Mouse (Mus musculus): ENCODE measurements around the gene Hmg20a. TPM values are rescaled to one million over a fixed set of nuclear protein-coding genes. Genes with fewer than 3 reads are reported as not detected.

Hmg20a gene
- total RNA-seq (2014; rRNA removed), result 6.6 and 8.3 TPM in 2 replicates
- polyA plus RNA-seq (2012; rRNA removed), result 6.0 and 6.8 TPM in 2 replicates

DNA sequence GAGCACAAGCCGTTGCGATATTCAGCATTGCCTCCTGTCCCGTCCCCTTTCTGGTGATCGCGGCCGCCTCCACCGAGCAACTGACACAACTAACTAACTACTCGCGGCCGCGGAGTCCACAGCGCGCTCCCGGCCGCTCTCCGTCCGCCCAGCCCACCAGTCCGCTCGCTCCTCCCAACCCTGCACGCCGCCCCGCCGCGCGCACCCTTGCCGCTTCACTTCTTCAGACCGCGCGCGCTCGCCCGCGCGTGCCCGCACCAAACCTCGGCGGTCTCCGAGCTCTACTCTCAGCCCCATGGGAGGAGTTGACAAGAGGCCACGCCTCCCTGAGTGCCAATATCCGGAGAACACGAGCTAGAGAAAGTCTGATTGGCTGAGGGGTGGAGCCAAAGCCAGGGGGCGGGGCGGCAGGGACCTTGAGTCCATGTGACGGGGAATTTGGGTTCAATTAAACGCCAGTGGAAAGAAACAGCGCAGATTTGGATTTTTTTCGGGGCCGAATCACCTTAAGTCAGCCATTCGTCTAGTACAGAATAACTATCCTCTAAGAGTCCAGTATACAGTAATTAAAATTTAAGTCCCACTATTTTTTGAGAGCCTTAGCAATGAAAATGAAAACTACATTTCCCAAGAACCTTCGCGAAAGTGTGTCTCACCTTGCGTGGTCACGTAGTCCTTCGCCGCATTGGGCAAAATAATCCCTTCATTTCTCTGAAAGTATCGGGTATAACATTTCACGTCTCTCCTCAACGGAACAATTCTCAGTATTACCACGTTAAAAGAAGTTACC is at the start of gene Hmg20a, which contains the start of gene Peak1:
Gene Hmg20a, plus strand, starts transcription at position 662 of the 790 bp plus-strand sequence.
Gene Peak1, minus strand, starts transcription at position 120 of the 790 bp plus-strand sequence.
- DNase-seq (ENCODE audit: extremely low read depth, low read depth, low spot score), result peak; percentile 96
- Histone ChIP-seq H3K4me1 (ENCODE audit: control insufficient read depth, insufficient read depth, low read length) (peaks cover 7% of the 10 kb centered on the region), H3K79me2 (ENCODE audit: control insufficient read depth, insufficient read depth, low read length) (peaks cover 12% of the 10 kb centered on the region; the same call in 1 of the 2 replicates), H3K36me3 (ENCODE audit: control insufficient read depth, insufficient read depth, low read length) (no peaks in the 10 kb centered on the region), H3K27ac (replicated peaks; ENCODE audit: insufficient read depth, low read depth, low read length) (peak within 1 kb of the TSS; percentile 79), H3K9ac (ENCODE audit: low read depth, low read length) (peak within 1 kb of the TSS; percentile 92), H3K4me3 (ENCODE audit: insufficient read depth, low read depth, low read length) (peak within 1 kb of the TSS; percentile 91), H3K27me3 (ENCODE audit: control insufficient read depth, insufficient read depth, low read length) (no peaks in the 10 kb centered on the region)
- TF ChIP-seq POLR2A (IDR thresholded peaks at IDR 0.05; ENCODE audit: extremely low read depth, insufficient read depth, low read length) (peak; percentile 87), CTCF (IDR thresholded peaks at IDR 0.05; ENCODE audit: low read depth, low read length) (no peak)
- under 1% methylated on average over 59 of the region's 59 CpGs for WGBS

DNA sequence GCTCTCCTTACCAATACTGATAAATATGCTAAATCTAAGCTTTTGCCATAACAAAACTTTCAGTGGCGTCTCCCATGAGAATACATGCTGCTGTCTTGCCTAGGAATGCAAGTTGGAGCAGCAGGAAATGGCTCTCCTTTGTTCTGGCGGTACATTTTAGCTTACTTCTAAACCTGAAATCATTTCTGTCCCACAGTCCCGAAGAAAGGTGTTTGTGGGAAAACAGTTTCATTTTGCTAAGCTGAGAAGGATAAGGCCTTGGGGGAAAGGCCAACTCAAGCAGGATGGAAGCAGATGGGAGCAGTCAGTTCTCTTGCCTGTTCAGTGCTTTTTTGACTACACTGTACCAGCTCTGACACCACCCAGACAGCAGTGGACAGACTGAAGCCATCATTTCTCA is 49.6 kb upstream of the Hmg20a start:
- Histone ChIP-seq H3K27ac (replicated peaks; ENCODE audit: insufficient read depth, low read depth, low read length) (no peak overlapping the region), H3K4me1 (ENCODE audit: control insufficient read depth, insufficient read depth, low read length) (peaks cover 3% of the 10 kb centered on the region), H3K79me2 (ENCODE audit: control insufficient read depth, insufficient read depth, low read length) (peaks cover 4% of the 10 kb centered on the region), H3K36me3 (ENCODE audit: control insufficient read depth, insufficient read depth, low read length) (no peaks in the 10 kb centered on the region), H3K27me3 (ENCODE audit: control insufficient read depth, insufficient read depth, low read length) (no peaks in the 10 kb centered on the region), H3K4me3 (ENCODE audit: insufficient read depth, low read depth, low read length) (no peak overlapping the region), H3K9ac (ENCODE audit: low read depth, low read length) (no peak overlapping the region)
- WGBS, result 73% methylated on average over 3 of the region's 3 CpGs
- TF ChIP-seq POLR2A (IDR thresholded peaks at IDR 0.05; ENCODE audit: extremely low read depth, insufficient read depth, low read length) (no peak), CTCF (IDR thresholded peaks at IDR 0.05; ENCODE audit: low read depth, low read length) (no peak)
- DNase-seq (ENCODE audit: extremely low read depth, low read depth, low spot score), result no peak

DNA sequence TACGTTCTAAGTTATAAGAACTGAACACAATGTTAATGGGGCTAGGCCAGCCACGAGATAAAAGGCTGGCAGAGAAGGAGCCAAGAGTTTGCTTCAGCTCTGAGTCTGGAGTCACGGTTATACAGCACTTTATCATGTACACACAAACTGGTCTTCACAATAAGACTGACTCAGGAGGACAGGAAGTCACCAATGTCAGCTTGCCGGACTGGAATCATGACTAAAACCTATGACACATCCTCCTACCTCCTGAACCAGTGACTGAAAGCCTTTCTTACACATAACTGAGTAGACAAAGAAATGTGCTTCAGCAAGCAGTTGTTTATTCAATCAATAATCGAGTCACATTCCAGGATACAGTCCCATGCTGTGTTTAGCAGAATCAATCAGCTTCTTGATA is 47.7 kb upstream of the Hmg20a start:
- WGBS, result 21% methylated on average over 5 of the region's 5 CpGs
- H3K4me1 ChIP-seq (ENCODE audit: control insufficient read depth, insufficient read depth, low read length), result peaks cover 3% of the 10 kb centered on the region
- no peak overlapping the region for H3K9ac ChIP-seq (ENCODE audit: low read depth, low read length)
- TF ChIP-seq CTCF (IDR thresholded peaks at IDR 0.05; ENCODE audit: low read depth, low read length), result no peak
- no peak for TF ChIP-seq POLR2A (IDR thresholded peaks at IDR 0.05; ENCODE audit: extremely low read depth, insufficient read depth, low read length)
- no peaks in the 10 kb centered on the region for H3K27me3 ChIP-seq (ENCODE audit: control insufficient read depth, insufficient read depth, low read length)
- DNase-seq (ENCODE audit: extremely low read depth, low read depth, low spot score), result peak; percentile 65
- H3K36me3 ChIP-seq (ENCODE audit: control insufficient read depth, insufficient read depth, low read length), result no peaks in the 10 kb centered on the region
- H3K27ac ChIP-seq (replicated peaks; ENCODE audit: insufficient read depth, low read depth, low read length), result no peak overlapping the region
- H3K4me3 ChIP-seq (ENCODE audit: insufficient read depth, low read depth, low read length), result no peak overlapping the region
- H3K79me2 ChIP-seq (ENCODE audit: control insufficient read depth, insufficient read depth, low read length), result peaks cover 9% of the 10 kb centered on the region

DNA sequence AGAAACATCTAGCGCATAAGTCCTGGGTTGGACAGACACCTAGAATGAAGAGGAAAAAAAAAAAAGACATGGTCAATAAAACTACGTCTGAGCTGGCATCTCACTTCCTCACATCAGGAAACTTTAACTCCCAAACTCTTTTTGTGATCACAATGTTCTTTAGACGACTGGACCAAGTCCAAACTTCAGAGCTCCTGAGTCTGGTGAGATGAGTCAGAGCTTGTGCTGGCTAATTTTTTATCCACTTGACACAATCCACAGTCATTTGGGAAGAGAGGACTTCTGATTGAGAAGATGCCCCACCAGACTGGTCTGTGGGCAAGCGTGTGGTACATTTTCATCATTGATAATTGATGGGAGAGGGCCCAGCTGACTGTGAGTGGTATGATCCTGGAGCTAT is 44.0 kb upstream of the Hmg20a start:
- peaks cover 12% of the 10 kb centered on the region; the same call in 1 of the 2 replicates for H3K79me2 ChIP-seq (ENCODE audit: control insufficient read depth, insufficient read depth, low read length)
- H3K36me3 ChIP-seq (ENCODE audit: control insufficient read depth, insufficient read depth, low read length), result no peaks in the 10 kb centered on the region
- H3K4me1 ChIP-seq (ENCODE audit: control insufficient read depth, insufficient read depth, low read length), result peaks cover 3% of the 10 kb centered on the region
- H3K4me3 ChIP-seq (ENCODE audit: insufficient read depth, low read depth, low read length), result no peak overlapping the region
- 45% methylated on average over 4 of the region's 4 CpGs for WGBS
- TF ChIP-seq POLR2A (IDR thresholded peaks at IDR 0.05; ENCODE audit: extremely low read depth, insufficient read depth, low read length) (no peak), CTCF (IDR thresholded peaks at IDR 0.05; ENCODE audit: low read depth, low read length) (no peak)
- no peaks in the 10 kb centered on the region for H3K27me3 ChIP-seq (ENCODE audit: control insufficient read depth, insufficient read depth, low read length)
- no peak overlapping the region for H3K27ac ChIP-seq (replicated peaks; ENCODE audit: insufficient read depth, low read depth, low read length)
- H3K9ac ChIP-seq (ENCODE audit: low read depth, low read length), result no peak overlapping the region
- peak; percentile 24 for DNase-seq (ENCODE audit: extremely low read depth, low read depth, low spot score)

DNA sequence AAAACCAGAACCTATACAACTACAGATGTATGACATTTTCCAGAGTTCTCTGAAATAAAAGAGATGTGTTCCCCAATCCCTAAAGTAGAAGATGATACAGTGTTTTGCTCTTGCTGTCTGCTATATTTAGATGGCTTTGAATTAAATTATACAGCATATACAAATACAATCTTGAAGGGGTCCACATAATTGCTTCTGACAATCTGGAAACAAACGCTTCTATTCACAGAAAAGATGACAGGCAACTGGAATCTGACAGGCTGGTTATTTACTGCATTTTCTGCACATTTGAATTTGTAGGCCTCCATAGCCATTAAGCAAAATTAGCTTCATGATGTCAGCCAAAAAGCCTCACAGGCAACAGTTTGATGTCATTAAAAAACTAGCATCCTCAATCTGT is 35.6 kb upstream of the Hmg20a start:
- 93% methylated on average over 1 of the region's 1 CpGs for WGBS

DNA sequence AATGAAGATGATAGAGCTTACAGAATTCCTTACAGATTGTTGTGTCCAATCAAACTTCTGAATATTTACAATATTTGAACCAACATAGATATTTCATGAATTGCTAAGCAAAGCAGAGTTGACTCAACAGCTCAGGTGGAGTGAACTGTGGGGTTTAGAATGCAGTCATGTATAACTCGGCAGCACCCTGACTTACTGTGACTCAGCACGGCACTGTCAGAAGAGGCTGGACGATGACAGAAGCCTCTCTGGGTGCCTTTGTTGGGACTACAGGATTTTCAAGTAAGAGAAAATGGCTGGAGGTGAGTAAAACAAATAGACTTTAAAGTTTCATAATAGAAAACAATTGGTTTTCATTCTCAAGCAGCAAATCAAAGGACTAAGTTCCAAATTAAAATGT is 25.6 kb upstream of the Hmg20a start:
- Histone ChIP-seq H3K36me3 (ENCODE audit: control insufficient read depth, insufficient read depth, low read length) (no peaks in the 10 kb centered on the region), H3K79me2 (ENCODE audit: control insufficient read depth, insufficient read depth, low read length) (peaks cover 14% of the 10 kb centered on the region; the same call in 1 of the 2 replicates), H3K27ac (replicated peaks; ENCODE audit: insufficient read depth, low read depth, low read length) (no peak overlapping the region), H3K27me3 (ENCODE audit: control insufficient read depth, insufficient read depth, low read length) (no peaks in the 10 kb centered on the region), H3K9ac (ENCODE audit: low read depth, low read length) (no peak overlapping the region), H3K4me3 (ENCODE audit: insufficient read depth, low read depth, low read length) (no peak overlapping the region), H3K4me1 (ENCODE audit: control insufficient read depth, insufficient read depth, low read length) (peaks cover 7% of the 10 kb centered on the region)
- WGBS, result 77% methylated on average over 3 of the region's 3 CpGs
- DNase-seq (ENCODE audit: extremely low read depth, low read depth, low spot score), result no peak
- TF ChIP-seq POLR2A (IDR thresholded peaks at IDR 0.05; ENCODE audit: extremely low read depth, insufficient read depth, low read length), result no peak
- TF ChIP-seq CTCF (IDR thresholded peaks at IDR 0.05; ENCODE audit: low read depth, low read length), result no peak

More for the DNA sequence above, 35.6 kb upstream of the Hmg20a start:
- H3K27me3 ChIP-seq (ENCODE audit: control insufficient read depth, insufficient read depth, low read length), result no peaks in the 10 kb centered on the region
- no peaks in the 10 kb centered on the region for H3K4me1 ChIP-seq (ENCODE audit: control insufficient read depth, insufficient read depth, low read length)
- H3K4me3 ChIP-seq (ENCODE audit: insufficient read depth, low read depth, low read length), result no peak overlapping the region
- peaks cover 13% of the 10 kb centered on the region; the same call in 1 of the 2 replicates for H3K79me2 ChIP-seq (ENCODE audit: control insufficient read depth, insufficient read depth, low read length)
- no peak for DNase-seq (ENCODE audit: extremely low read depth, low read depth, low spot score)
- TF ChIP-seq POLR2A (IDR thresholded peaks at IDR 0.05; ENCODE audit: extremely low read depth, insufficient read depth, low read length) (no peak), CTCF (IDR thresholded peaks at IDR 0.05; ENCODE audit: low read depth, low read length) (no peak)
- H3K9ac ChIP-seq (ENCODE audit: low read depth, low read length), result no peak overlapping the region
- no peak overlapping the region for H3K27ac ChIP-seq (replicated peaks; ENCODE audit: insufficient read depth, low read depth, low read length)
- H3K36me3 ChIP-seq (ENCODE audit: control insufficient read depth, insufficient read depth, low read length), result no peaks in the 10 kb centered on the region

Data from liver, adult 2 months (tissue).